Mouse (Mus musculus): Measurements from ENCODE around the gene Tnpo2.

Gene Tnpo2

DNA sequence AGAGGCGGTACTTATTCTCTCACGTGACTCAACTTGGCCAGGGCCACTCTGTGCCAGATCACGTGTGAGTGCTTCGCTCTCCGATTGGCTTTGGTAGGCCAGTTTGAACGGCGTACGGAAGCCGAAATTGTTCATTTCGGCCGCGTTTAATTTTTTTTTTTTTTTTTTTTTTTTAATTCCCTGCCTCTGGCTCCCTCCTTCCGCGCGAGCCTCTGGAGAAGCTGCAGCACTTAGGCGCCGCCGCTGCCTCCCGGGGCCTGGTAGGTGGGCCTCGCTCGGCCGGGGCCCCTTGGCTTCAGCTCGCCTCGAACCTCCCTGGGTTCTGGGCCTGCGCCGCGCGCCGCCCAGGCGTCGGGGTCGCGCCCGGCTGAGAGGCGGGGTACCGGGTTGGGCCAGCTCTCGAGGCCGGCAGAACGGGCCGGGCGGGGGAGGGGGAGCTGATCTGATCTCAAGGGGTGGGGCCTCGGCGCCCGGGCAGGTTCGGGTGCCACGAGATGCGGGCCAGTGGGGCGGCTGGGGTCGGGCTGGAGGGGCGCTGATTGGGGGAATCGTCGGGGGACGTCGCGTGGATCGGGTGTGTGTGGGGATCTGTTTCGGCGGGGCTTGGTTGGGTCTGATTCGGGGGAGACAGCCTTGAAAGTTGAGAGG, at the start of gene Tnpo2:
TSS of gene Tnpo2 (plus strand) at position 198 of the 648 bp plus-strand sequence.
- DNase-seq: peak; percentile 96

DNA sequence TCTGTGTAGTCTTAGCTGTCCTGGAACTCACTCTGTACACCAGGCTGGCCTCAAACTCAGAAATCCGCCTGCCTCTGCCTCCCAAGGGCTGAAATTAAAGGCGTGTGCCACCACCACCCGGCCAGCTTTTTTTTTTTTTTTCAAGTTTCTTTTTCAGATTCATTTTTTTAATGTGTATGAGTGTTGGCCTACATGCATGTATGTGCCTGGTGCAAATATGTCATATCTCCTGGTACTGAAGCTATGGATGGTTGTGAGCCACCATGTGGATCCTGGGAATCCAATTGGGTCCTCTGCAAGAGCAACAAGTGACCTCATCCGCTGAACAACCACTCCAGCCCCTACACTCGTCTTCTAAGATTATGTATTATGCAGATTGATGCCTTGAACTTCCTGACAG, 49.3 kb upstream of the Tnpo2 start:
- no peak for DNase-seq

DNA sequence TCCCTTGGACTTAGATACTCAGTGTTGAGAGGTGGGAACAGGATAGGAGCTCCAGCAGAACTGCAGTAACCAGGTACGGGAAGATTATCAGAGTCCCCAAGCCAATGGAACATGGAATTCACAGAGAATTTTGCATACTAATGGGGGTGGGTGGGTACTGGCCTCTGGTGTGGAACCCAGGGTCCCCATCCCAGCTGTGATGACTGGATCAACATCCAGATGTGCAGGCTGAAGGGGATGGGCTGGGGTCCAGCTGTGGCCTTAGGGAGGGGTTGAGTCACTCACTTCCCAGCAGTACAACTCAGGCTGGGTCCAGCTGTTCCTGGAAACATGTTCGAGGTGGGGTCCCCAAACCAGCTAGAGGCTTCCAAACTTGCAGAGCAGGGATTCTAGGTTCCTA, 48.8 kb upstream of the Tnpo2 start:
- no peak for DNase-seq

DNA sequence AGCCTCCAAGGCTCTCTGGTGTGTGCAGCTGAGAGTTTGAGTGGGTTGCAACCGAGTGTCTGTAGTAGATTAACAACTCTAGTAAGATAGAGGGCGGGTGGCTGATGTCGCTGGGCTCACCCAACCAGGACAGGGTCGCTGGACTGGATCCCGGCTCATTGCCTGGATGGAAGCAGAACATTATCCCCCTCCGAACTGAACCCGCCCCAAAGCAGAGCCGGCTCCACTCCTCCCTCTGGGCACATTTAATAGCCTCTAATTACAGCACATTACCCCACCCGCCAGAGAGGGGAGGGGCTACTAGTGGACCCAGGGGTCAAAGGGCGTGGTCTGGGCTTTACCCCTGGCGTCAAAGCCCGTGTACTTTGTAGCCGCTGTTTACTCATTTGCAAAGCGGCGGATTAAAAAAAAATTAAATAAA, 47.4 kb upstream of the Tnpo2 start:
- peak; percentile 71 for DNase-seq

DNA sequence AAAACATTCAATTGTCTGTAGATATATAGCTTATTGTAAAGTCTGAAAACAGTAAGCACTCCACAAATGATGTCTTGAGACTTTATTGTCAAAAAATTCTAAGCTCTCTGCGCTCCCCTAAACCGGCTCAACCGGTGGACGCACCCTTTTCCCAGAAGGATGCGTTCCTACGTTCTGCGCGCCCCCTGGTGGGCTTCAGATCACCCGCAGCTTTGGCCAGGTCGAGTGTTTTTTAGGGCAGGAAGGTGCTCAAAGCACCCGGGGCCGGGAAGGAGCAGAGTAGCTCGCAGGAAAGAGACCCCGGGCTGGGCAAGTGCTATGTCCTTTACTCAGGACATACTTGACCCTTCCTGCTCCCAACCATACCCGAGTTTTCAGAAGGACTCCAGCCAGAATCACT, 46.9 kb upstream of the Tnpo2 start:
- DNase-seq: peak; percentile 97

DNA sequence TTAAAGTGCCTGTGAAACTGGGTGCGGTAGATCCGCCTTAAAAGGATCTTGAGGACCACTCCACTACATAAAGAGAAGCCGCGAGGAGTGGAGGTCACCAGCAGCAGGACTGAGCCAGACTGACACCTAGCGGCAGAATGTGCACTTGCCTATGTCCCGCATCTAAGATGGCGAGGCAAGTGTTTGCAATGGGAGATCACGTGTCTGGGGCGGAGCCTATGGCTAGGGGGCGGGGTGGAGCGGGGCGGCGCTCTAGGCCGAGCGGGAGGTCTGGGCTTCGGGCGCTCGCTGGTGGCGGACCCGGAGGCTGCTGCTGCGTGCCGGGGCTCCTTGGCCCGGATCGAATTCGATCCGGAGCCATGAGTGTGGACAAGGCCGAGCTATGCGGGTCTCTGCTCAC, 46.4 kb upstream of the Tnpo2 start, which contains the start of gene Hook2:
TSS of gene Hook2 (plus strand) at position 255 of the 400 bp plus-strand sequence.
- peak; percentile 99 for DNase-seq

DNA sequence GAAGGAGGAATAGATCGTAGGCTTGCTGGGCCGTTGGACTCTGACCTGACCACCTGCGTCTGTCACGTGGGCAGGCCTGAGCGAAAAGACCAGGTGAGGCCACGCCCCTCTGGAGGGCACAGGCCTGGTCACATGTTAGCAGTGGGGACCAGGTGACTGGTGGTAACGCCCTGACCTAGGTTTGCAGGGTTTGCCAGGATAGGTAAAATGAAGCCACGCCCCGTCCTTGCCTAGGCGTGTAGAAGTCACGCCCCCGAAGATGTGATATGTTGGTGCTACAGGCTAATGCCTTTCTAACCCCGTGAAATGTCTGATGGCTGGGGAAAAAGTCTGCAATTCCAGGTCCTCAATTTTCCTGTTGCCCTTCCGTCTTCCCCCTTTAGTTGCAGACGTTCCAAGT, 45.9 kb upstream of the Tnpo2 start:
- peak; percentile 86 for DNase-seq

DNA sequence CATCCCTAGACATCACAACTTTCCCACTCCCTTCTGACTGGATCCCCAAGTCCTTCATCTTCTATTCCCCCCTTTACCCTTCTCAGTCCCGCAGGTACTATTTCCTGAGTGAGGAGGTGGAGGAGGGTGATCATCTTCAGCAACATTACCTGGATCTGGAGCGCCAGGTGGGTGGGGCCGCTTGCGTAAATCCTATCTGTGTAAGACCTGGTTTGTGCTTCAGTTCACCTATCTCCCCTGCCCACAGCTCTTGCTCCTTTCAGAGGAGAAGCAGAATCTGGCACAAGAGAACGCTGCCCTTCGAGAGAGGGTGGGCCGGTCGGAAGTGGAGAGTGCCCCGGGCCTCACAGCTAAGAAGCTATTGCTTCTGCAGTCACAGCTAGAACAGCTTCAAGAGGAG, 42.3 kb upstream of the Tnpo2 start:
- no peak for DNase-seq

DNA sequence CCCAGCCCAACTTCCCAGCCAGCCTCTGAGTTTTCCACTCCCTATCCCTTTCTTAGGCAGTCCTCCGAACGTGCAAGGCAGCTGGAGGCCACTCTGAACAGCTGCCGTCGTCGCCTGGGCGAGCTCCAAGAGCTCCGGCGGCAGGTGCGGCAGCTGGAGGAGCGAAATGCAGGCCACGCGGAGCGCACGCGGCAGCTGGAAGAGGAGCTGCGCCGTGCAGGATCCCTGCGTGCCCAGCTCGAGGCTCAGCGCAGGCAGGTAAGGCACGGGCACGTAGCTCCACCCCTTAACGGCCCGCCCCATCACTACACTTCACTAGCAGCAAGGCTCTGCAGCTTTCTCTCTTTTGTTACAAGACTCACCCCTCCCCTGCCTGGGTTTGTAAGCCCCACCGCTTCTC, 41.0 kb upstream of the Tnpo2 start:
- no peak for DNase-seq

DNA sequence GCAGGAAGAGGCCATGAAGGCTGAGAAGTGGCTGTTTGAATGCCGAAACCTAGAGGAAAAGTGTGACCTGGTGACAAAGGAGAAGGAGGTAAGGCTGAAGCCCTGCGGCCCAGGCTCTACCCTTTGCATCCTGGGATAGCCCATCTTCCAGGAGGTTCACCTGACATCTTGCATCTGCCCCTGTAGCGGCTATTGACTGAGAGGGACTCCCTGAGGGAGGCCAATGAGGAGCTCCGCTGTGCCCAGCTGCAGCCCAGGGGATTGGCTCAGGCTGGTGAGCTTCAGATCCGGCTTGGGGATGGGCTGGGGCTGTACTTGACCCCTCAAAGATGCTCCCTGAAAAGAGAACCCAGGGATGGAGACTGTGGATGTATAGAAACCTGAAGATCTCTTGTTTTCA, 39.7 kb upstream of the Tnpo2 start:
- DNase-seq: no peak

DNA sequence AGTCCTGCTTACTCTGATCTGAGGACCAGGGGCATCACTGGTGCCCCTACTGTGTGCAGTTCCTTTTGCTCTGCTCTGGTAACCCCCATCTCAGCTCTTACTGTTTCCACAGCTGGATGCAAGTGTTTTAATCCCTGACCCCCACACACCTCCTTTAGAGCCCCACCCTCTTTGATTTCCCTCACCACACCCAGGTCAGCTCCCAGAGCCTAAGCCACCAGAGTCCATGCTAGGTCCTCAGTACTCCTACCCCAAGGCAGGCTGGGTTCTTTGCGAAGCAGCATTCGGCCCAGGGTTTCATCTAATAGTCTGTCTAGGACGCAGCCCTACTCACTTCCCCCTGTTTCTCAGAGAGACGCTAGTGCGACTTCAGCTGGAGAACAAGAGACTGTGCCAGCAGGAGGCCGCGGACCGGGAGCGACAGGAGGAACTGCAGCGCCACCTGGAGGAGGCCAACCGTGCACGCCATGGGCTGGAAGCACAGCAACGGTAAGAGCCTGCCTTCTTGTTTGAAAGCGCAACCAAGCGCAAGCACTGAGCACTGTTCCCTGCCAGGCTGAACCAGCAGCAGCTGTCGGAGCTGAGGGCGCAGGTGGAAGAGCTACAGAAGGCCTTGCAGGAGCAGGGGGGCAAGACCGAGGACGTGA, 38.9 kb upstream of the Tnpo2 start:
- DNase-seq: peak; percentile 93

DNA sequence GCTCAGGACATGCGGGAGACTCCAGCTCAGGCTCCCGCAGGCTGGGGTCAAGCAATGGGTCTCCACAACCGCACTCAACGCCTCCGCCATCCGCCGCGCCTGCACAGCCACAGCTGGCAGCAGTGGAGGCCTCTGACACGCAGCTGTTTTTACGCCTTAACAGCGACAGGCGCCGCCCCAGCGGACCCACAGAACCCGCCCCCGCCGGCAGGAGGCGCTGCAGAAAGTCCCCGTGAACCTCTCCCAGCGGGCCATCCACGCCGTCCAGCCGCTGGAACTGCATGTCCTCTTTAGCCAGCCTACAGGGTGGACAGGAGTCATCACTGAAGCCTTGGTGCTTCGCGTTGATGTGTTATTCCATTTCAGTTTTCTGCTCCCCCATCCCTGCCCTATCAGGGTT, 29.0 kb upstream of the Tnpo2 start:
- peak; percentile 74 for DNase-seq

DNA sequence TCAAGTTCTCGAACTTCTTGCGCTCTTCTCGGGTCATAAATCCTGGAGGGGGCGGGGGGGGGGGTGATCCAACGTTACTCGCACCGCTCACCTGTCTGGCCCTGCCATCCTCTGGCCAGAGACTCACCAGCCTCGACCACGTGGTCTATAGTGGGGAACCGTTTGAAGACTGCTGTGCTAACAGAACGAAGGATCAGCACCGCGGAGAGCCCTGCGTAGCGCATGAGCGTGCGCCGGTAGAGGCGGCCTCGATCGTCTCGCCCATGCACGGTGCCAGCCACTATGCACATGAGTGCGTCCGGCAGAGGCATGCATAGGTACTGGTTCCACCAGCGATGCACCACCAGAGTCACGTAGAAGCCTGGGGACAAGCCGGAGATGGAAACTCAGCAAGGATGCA, 25.5 kb upstream of the Tnpo2 start:
- no peak for DNase-seq

DNA sequence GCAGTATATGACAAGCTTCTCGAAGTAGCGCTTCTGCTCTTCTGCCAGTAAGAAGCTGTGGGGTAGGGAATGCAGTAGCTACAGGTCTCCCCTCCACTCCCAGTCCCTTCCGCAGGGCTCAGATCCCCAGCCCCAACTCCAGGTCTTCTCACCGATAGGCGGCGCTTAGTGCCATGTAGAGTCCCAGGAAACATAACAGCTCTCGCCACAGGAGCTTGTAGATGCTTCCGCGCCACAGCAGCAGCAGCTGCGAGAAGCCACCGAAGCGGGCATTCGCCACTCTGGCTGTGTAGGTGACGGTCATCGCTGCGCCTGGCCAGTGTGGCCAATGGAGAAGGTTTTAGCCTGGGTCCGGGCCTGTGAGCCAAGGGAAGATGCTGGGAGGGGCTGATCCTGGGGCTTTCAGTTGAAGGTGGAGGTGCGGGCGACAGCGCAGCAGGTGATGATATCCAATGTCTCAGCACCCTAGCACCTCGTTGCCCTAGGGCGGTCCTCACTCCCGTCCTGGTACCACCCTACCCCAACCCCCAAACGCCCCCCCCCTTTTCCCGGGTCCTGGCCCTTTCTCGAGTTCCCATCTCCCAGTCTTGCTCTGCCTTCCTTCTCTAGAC, 23.4 kb upstream of the Tnpo2 start:
- peak; percentile 83 for DNase-seq

DNA sequence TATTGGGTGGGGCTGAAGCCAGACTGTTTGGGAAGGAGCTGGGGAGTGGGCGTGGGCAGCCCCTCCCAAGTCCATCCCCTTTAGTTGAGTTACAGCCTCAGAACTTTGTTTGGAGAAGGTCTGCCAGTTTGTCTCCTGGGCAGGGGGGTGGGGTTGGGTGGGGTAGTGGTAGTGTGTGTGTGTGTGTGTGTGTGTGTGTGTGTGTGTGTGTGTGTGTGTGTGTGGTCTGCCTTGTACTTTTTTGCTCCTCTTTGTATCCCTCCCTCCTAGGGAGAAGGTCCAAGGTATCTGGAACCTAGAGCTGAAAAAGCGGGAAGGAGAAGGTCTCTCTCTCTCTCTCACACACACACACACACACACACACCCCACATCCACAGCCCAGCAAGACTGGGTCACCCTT, 22.3 kb upstream of the Tnpo2 start, which contains the start of gene Best2:
TSS of gene Best2 (minus strand) at position 101 of the 400 bp plus-strand sequence.
- no peak for DNase-seq

DNA sequence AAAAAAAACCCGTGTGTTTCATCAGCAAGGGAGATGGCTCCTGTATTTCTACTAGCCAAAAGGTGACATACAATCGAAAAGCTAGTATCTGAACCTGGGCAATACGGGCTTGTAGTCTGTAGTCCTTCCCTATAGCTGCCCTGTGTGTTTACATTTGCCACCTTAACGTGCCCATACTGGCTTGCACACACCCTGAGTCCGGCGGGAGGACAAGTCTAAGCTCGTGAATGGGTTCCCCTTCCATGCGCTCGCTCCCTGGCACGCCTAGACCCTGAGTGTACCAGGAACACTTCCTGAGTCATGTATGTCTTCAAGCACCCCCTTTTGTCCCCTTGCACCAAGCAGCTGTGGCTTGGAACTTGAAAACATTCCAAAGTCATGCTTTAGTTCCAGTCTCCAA, 20.0 kb upstream of the Tnpo2 start:
- DNase-seq: no peak

DNA sequence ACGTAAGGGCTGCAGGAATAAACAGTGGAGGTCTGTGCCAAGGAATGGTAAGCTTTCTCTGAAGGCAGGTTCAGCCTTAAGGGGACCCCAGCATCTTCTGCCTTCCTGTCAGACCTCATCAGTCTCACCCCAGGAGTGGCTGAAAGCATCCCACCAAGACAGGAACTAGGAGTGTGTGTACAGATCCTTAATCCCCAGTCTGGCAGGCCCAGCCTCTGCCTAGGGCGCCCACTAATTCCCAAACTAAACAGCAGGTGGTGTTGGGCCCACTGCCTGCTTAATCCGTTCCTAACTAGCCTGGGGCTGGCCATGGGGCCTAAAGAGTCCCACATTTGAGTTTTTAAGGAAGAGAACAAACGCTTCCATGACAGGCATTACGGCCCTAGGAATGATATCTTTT, 19.5 kb upstream of the Tnpo2 start:
- DNase-seq: no peak

DNA sequence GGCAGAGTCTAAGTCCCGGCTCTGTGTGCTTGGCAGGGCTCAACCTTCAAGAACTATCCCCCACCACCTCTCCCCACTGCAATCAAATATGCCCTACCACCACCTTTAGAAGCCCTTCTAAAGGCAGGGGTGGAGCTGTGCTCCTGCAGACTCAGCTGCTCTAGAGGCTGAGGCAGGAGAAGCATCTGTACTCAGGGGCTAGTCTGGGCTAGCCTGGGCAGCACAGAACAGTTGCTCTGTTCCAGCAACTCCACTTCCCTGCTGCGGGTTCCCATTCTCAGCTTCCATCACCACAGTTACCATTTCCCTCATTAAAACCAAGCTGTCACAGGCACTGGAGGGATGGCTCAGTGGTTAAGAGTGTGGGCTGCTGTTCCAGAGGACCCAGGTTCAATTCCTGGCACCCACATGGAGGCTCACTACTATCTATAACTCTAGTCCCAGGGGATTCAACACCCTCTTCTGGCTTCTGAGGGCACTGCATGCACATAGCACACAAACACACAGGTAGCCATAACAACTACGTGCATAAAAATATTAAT, 15.1 kb upstream of the Tnpo2 start:
- DNase-seq: no peak

DNA sequence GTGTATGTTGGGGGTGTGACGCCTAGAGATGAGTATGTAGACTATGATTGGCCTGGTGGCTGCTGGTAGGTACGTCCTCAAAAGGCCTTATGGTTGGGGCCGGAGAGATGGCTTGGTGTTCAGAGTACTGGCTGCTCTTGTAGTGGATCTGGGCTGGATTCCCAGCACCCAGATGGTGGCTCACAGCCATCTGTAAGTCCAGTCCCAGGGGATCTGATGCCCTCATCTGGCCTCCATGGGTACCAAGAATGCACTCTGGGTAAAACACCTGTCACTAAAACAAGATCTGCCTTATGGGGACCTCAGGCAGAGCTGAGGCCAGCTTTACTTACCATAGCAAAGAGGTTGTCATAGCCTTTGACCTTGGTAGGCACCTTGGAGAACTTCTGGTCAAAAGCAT, 12.9 kb upstream of the Tnpo2 start:
- DNase-seq: no peak

DNA sequence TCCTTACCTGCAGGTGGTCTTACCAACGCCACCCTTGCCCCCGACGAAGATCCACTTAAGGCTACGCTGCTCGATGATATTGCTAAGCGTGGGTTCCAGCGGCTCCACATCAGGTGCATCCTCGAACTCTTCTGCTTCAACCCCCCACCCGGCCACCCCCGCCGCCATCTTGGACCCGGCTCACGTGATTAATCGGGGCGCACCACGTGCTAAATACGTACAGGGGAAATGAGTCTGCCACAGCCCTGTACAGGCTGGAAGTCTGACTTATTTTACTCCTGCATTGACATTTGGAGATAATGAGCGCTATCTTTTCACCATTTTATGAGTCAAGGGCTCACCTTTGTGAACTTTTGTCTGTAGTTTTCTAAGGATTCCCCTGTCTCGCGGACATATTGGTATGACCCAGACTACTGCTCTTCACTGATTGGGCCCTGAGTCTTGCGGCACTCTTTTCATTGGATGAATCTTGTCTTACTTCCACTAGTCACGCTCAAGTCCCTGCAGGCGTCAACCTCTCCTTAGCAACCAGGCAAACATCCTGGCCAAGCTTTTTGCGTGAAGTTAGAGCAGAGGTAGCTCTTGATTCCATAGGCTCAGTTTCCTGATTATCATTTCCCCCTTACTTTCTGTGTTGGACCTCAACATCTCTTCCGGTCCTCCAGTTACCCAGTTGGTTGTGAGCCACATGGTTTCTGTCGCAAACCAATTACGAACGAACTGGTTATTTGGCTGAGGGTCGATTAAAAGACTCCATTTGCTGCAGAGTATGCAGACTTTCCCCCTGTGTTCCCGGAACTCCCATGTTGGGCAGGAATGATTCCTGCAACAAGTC, 11.4 kb upstream of the Tnpo2 start, which contains the start of gene Asna1:
TSS of gene Asna1 (minus strand) at position 184 of the 835 bp plus-strand sequence.
- peak; percentile 89 for DNase-seq

DNA sequence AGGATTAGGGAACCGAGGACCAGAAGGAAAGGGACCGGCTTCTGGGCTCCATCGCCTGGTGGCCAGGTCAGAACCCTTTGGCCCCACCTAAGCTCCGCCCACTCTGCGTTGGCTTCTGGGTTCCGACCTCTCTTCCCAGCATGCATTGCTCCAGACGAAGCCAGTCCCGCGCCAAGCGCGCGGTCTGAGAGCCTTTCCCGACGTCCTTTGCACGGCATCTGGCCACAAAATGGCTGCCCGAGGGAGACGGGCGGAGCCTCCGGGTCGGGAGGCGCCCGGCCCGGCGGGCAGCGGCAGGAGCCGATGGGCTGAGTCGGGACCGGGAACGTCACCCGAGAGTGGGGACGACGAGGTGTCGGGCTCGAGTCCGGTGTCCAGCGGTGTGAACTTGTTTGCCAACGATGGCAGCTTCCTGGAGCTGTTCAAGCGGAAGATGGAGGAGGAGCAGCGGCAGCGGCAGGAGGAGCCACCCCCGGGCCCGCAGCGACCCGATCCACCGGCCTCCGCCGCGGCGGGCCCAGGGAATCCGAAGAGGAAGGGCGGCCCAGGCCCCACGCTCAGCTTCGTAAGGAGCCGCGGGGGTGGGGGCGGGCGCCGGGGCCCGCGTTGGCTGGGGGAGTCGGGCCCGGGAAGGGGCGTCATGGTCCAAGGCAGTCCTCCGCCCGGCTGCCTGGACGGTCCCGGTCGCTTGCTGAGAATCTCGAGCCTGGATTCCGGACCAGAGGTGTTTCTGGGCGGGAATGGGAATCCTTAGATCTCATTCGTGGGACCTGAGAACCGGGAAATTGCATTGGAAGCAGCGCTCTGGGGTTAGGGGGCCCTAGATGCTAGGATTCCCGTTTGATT, 9.8 kb upstream of the Tnpo2 start, which contains the start of gene Trir:
TSS of gene Trir (plus strand) at position 154 of the 846 bp plus-strand sequence.
- DNase-seq: peak; percentile 99

DNA sequence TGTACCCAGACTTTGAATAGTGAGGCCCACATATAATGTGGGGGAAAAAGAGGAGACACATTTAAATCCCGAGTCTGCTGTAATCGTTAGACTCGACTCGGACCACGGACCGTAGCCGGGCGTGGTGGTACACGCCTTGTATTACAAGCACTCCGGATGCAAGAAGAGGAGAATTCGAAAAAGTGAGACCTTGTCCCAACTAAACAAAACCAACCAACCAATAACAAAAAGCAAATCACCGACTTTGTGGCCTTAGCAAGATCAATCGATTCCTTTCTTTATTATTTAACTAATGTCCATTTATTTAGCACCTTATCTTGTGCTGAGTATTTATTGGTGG, 9.2 kb upstream of the Tnpo2 start:
- peak; percentile 27 for DNase-seq
